Mouse (Mus musculus): ENCODE measurements around the gene Xpr1. TPM values are rescaled to one million over a fixed set of nuclear protein-coding genes. Genes with fewer than 3 reads are reported as not detected.

The Xpr1 gene
- polyA plus RNA-seq, 1 experiment from 2014 or later: 24.4 TPM

DNA sequence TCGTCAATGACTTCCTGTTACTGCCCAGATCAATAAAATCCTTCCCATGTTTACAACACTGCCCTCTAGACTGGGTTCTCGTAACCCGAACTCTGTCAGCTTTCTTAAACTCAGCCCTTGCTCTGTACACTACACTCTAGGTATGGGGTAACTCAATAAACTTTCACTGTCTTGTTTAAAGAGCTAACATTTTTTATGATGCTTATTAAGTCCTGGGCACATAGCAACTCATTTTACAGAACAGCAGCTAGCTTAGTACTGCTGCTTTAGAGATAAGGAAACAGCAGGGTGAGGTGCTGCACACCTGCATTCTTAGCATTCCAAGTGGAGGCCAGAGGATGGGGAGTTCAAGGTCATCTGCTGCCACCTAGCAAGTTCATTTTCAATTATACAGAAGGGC, 21.3 kb upstream of the Xpr1 start:
- in situ Hi-C loops (cut with MboI; ENCODE audit: low pct_unique_long_range_greater_than_20kb): no loop called here
- CTCF ChIA-PET: no interaction called here
- ATAC-seq (no peak), DNase-seq (ENCODE audit: low read depth, low spot score) (no peak)
- POLR2A ChIA-PET: no interaction called here
- no peak for TF ChIP-seq CTCF (IDR thresholded peaks at IDR 0.05)
- peaks cover 5% of the 10 kb centered on the region for H3K27me3 ChIP-seq

- H3K27me3 ChIP-seq: peaks cover 7% of the 10 kb centered on the region
- DNase-seq (ENCODE audit: low read depth, low spot score) (no peak), ATAC-seq (no peak)
- ChIA-PET POLR2A (no interaction called here), CTCF (no interaction called here)
- in situ Hi-C loops (cut with MboI; ENCODE audit: low pct_unique_long_range_greater_than_20kb): no loop called here
- TF ChIP-seq CTCF (IDR thresholded peaks at IDR 0.05): no peak
Observed at GRCm38 (mm10) chr1:155429304-155429703, 12.1 kb upstream of the Xpr1 start.

- ChIA-PET CTCF (interaction anchor here (0.7 kb wide), 1 partner anchor 15 kb away, joined by 3 read pairs; no protein-coding TSS in a partner anchor), POLR2A (interaction anchor here (0.6 kb wide), 1 partner anchor 9 kb away, joined by 3 read pairs; no protein-coding TSS in a partner anchor)
- in situ Hi-C loops (cut with MboI; ENCODE audit: low pct_unique_long_range_greater_than_20kb): no loop called here
- DNase-seq (ENCODE audit: low read depth, low spot score): no peak
- ATAC-seq: no peak
- peaks cover 6% of the 10 kb centered on the region for H3K27me3 ChIP-seq
- no peak for TF ChIP-seq CTCF (IDR thresholded peaks at IDR 0.05)
Observed at GRCm38 (mm10) chr1:155427126-155427865, 10.1 kb upstream of the Xpr1 start.

DNA sequence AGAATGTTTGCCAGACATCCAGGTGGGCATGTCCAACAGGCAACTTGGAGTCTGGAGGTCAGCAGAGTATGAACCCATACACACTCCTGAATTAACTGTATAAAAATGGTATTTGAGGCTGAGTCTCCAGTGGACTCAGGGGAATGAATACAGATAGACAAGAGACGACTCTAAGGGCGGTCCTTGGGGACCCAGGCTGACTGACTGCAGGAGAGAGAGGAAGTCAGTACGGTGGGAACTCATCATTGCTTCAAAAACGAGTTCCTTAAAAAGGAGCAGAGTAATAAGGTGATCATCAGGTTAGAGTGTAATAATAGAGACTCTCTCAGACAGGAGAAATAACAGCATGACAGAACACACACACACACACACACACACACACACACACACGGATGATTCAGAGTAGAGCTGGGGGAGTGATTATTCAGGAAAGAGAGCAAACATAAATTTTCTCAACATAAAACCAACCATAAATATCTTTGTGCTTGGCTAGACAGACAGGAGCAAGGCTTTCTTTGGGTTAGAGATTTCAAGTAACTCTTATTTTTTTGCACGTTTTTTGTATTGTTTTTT, 8.6 kb upstream of the Xpr1 start:
- no peak for TF ChIP-seq CTCF (IDR thresholded peaks at IDR 0.05)
- CTCF ChIA-PET: no interaction called here
- ATAC-seq (no peak), DNase-seq (ENCODE audit: low read depth, low spot score) (no peak)
- peaks cover 6% of the 10 kb centered on the region for H3K27me3 ChIP-seq
- in situ Hi-C loops (cut with MboI; ENCODE audit: low pct_unique_long_range_greater_than_20kb): no loop called here
- POLR2A ChIA-PET: no interaction called here

GRCm38 (mm10) chr1:155425285-155425684, 8.1 kb upstream of the Xpr1 start:
- no peak for TF ChIP-seq CTCF (IDR thresholded peaks at IDR 0.05)
- ATAC-seq: no peak
- in situ Hi-C loops (cut with MboI; ENCODE audit: low pct_unique_long_range_greater_than_20kb): no loop called here
- peaks cover 6% of the 10 kb centered on the region for H3K27me3 ChIP-seq
- POLR2A ChIA-PET: no interaction called here
- DNase-seq (ENCODE audit: low read depth, low spot score): no peak
- CTCF ChIA-PET: no interaction called here

- no peak for DNase-seq (ENCODE audit: low read depth, low spot score)
- TF ChIP-seq CTCF (IDR thresholded peaks at IDR 0.05): no peak
- CTCF ChIA-PET: interaction anchor here (1.6 kb wide), 1 partner anchor 8 kb away, joined by 3 read pairs; no protein-coding TSS in a partner anchor
Observed at GRCm38 (mm10) chr1:155423801-155424200, 6.6 kb upstream of the Xpr1 start.

DNA sequence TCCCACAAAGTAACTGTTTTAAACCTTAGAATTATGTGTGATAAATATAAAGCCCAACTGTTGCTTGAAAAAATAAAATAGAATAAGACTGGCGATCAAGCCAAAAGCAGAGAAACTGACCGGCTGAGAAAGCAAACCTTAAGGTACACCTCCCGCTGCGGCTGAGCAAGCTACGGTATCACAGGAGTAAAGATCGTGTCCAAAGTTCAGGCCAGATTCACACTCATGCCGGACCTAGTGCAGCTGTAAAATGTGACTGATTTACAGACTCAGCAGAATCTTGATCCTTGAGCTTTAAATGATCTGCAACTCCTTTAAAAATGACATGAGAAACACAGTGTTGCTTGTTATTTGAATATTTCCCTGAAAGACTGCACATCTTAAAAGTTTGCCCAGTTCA, 4.8 kb upstream of the Xpr1 start:
- no peak for TF ChIP-seq CTCF (IDR thresholded peaks at IDR 0.05)
- ChIA-PET POLR2A (interaction anchor here (1.2 kb wide), 1 partner anchor 10 kb away, joined by 3 read pairs; no protein-coding TSS in a partner anchor), CTCF (interaction anchor here (1.6 kb wide), 1 partner anchor 10 kb away, joined by 3 read pairs; no protein-coding TSS in a partner anchor)
- DNase-seq (ENCODE audit: low read depth, low spot score): no peak
- ATAC-seq: no peak
- H3K27me3 ChIP-seq: peaks cover 6% of the 10 kb centered on the region
- in situ Hi-C loops (cut with MboI; ENCODE audit: low pct_unique_long_range_greater_than_20kb): no loop called here

More at GRCm38 (mm10) chr1:155423801-155424200, 6.6 kb upstream of the Xpr1 start:
- ATAC-seq: no peak
- H3K27me3 ChIP-seq: peaks cover 6% of the 10 kb centered on the region
- in situ Hi-C loops (cut with MboI; ENCODE audit: low pct_unique_long_range_greater_than_20kb): no loop called here
- POLR2A ChIA-PET: interaction anchor here (0.7 kb wide), 1 partner anchor 1210 kb away, joined by 4 read pairs; no protein-coding TSS in a partner anchor

DNA sequence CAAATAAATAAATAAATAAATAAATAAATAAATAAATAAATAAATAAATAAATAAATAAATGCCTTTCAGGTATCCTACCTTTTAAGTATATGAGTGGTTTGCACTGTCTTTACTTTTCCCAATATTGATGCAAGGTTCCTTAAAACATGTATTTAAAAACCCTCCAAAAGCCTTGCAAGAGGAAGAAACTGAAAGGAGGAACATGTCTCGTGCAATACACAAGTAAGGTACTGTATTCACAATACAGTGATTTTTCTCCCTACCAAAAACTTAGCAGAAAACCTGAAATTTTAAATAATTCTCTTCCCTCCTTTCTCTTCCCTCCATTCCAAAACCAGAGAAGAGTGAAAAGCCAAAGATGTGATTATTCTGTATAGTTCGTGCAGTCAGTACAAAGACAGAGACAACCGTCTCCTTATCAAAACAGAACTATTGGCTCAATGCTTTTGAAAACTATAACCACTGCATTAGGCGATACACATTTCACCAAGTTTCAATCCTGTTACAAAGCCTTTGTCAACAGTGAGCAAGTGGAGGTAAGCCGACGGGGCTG, 991 bp downstream of the Xpr1 start:
- ChIA-PET CTCF (interaction anchor here (1.0 to 1.1 kb wide), 3 partner anchors 10 to 61 kb away, joined by 3 to 4 read pairs (median 3); no protein-coding TSS in a partner anchor), POLR2A (interaction anchor here (0.6 kb wide), 1 partner anchor 97 kb away, joined by 3 read pairs; no protein-coding TSS in a partner anchor)
- in situ Hi-C loops (cut with MboI; ENCODE audit: low pct_unique_long_range_greater_than_20kb): no loop called here
- no peak for TF ChIP-seq CTCF (IDR thresholded peaks at IDR 0.05)
- ATAC-seq (no peak), DNase-seq (ENCODE audit: low read depth, low spot score) (no peak)
- H3K27me3 ChIP-seq: no peaks in the 10 kb centered on the region

GRCm38 (mm10) chr1:155415421-155415820, 1.8 kb downstream of the Xpr1 start:
- no peak for ATAC-seq
- no peak for DNase-seq (ENCODE audit: low read depth, low spot score)
- ChIA-PET CTCF (interaction anchor here (0.9 to 1.1 kb wide), 3 partner anchors 10 to 67 kb away, joined by 3 to 4 read pairs (median 3); no protein-coding TSS in a partner anchor), POLR2A (interaction anchor here (0.6 kb wide), 1 partner anchor 96 kb away, joined by 3 read pairs; no protein-coding TSS in a partner anchor)
- TF ChIP-seq CTCF (IDR thresholded peaks at IDR 0.05): no peak
- in situ Hi-C loops (cut with MboI; ENCODE audit: low pct_unique_long_range_greater_than_20kb): no loop called here
- no peaks in the 10 kb centered on the region for H3K27me3 ChIP-seq

- no peaks in the 10 kb centered on the region for H3K27me3 ChIP-seq
- DNase-seq (ENCODE audit: low read depth, low spot score): no peak
- CTCF ChIA-PET: no interaction called here
- no peak for ATAC-seq
- POLR2A ChIA-PET: no interaction called here
- TF ChIP-seq CTCF (IDR thresholded peaks at IDR 0.05): peak; percentile 27
- in situ Hi-C loops (cut with MboI; ENCODE audit: low pct_unique_long_range_greater_than_20kb): no loop called here
Observed at GRCm38 (mm10) chr1:155412705-155413104, 4.5 kb downstream of the Xpr1 start.

GRCm38 (mm10) chr1:155408577-155408966, 8.6 kb downstream of the Xpr1 start:
- H3K27me3 ChIP-seq: no peaks in the 10 kb centered on the region
- no peak for TF ChIP-seq CTCF (IDR thresholded peaks at IDR 0.05)
- in situ Hi-C loops (cut with MboI; ENCODE audit: low pct_unique_long_range_greater_than_20kb): no loop called here
- ChIA-PET POLR2A (no interaction called here), CTCF (interaction anchor here (1.2 to 1.7 kb wide), 2 partner anchors 14 to 79 kb away, joined by 3 read pairs; no protein-coding TSS in a partner anchor)
- no peak for ATAC-seq
- no peak for DNase-seq (ENCODE audit: low read depth, low spot score)
